Mouse (Mus musculus): ENCODE measurements around the gene Muc3. TPM values are rescaled to one million over a fixed set of nuclear protein-coding genes. Genes with fewer than 3 reads are reported as not detected.

Muc3 gene
- polyA plus RNA-seq, 1 experiment from 2014 or later: not detected

DNA sequence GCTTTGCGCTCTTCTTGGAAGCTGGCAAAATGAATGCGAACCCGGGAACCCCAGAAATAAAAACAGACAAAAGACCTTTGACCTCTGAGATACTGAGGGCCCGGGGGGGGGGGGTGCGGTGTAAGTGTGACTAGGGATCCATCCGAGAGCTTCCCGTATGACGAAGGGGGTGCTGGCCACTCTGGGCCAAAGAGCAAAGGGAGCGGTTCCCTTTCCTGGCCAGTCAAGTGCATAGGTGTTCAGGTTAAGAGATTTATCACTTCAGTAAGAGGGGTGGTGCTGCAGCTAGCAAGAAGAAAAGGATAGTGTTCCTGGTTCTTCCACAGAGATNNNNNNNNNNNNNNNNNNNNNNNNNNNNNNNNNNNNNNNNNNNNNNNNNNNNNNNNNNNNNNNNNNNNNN lies 16.9 kb upstream of the Muc3 start:
- 68% methylated on average over 9 of the region's 9 CpGs for WGBS
- Histone ChIP-seq H3K27ac (no peak overlapping the region), H3K4me3 (no peak overlapping the region), H3K9ac (no peak overlapping the region), H3K4me2 (no peak overlapping the region), H3K4me1 (replicated peaks) (no peaks in the 10 kb centered on the region), H3K27me3 (peaks cover 4% of the 10 kb centered on the region; the same call in 1 of the 2 replicates), H3K36me3 (no peaks in the 10 kb centered on the region), H3K9me3 (replicated peaks) (no peaks in the 10 kb centered on the region)
- ATAC-seq (replicated peaks; ENCODE audit: insufficient number of reproducible peaks, insufficient read depth, low FRiP score, low read depth): no peak

DNA sequence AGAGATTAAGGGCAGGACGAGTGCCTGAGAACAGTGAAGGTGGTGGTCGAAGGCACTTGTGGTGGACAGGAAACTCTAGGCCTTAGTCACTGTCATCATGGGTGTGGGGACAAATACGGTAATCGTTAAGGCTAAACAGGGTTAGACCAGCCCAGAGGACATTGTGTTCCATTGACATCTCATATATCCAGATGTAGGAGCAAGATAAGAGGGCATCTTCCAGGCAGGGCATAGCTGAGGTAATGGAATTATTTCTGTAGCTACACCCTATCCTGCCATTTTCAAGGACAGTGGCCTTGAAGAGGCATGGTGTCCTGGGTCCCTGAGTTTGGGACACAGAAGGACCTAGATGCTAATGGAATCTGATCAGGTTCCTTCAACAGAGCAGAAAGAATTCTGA lies 12.7 kb upstream of the Muc3 start:
- no peak overlapping the region for H3K27ac ChIP-seq
- no peak for ATAC-seq (replicated peaks; ENCODE audit: insufficient number of reproducible peaks, insufficient read depth, low FRiP score, low read depth)
- H3K36me3 ChIP-seq: no peaks in the 10 kb centered on the region
- H3K4me1 ChIP-seq (replicated peaks): no peaks in the 10 kb centered on the region
- no peak overlapping the region for H3K4me3 ChIP-seq
- H3K27me3 ChIP-seq: 0 out of 2 replicates have a peak, but pooled peaks cover 2% of the 10 kb centered on the region
- 66% methylated on average over 4 of the region's 4 CpGs for WGBS
- H3K9ac ChIP-seq: no peak overlapping the region
- no peak overlapping the region for H3K4me2 ChIP-seq
- H3K9me3 ChIP-seq (replicated peaks): no peaks in the 10 kb centered on the region

GRCm38 (mm10) chr5:137159461-137159860 lies 10.3 kb upstream of the Muc3 start:
- whole genome bisulfite sequencing: 26% methylated on average over 11 of the region's 11 CpGs
- Histone ChIP-seq H3K27ac (no peak overlapping the region), H3K9me3 (replicated peaks) (no peaks in the 10 kb centered on the region), H3K4me3 (no peak overlapping the region), H3K27me3 (no peaks in the 10 kb centered on the region), H3K4me1 (replicated peaks) (no peaks in the 10 kb centered on the region), H3K36me3 (no peaks in the 10 kb centered on the region), H3K9ac (no peak overlapping the region), H3K4me2 (no peak overlapping the region)
- no peak for ATAC-seq (replicated peaks; ENCODE audit: insufficient number of reproducible peaks, insufficient read depth, low FRiP score, low read depth)

- no peak for ATAC-seq (replicated peaks; ENCODE audit: insufficient number of reproducible peaks, insufficient read depth, low FRiP score, low read depth)
- 91% methylated on average over 5 of the region's 5 CpGs for WGBS
- no peak overlapping the region for H3K4me3 ChIP-seq
These were observed 4.2 kb upstream of the Muc3 start for GRCm38 (mm10) chr5:137153289-137153688.

GRCm38 (mm10) chr5:137152623-137153022 lies 3.5 kb upstream of the Muc3 start:
- Histone ChIP-seq H3K9me3 (replicated peaks) (peaks cover 4% of the 10 kb centered on the region; the same call in 1 of the 2 replicates), H3K36me3 (no peaks in the 10 kb centered on the region), H3K27me3 (no peaks in the 10 kb centered on the region), H3K4me1 (replicated peaks) (no peaks in the 10 kb centered on the region), H3K9ac (no peak overlapping the region), H3K4me3 (no peak overlapping the region), H3K27ac (no peak overlapping the region), H3K4me2 (no peak overlapping the region)
- ATAC-seq (replicated peaks; ENCODE audit: insufficient number of reproducible peaks, insufficient read depth, low FRiP score, low read depth): no peak; the same call in 1 of the 2 replicates
- 52% methylated on average over 2 of the region's 2 CpGs for WGBS

More at GRCm38 (mm10) chr5:137153289-137153688, 4.2 kb upstream of the Muc3 start:
- Histone ChIP-seq H3K9ac (no peak overlapping the region), H3K27ac (no peak overlapping the region), H3K4me1 (replicated peaks) (no peaks in the 10 kb centered on the region), H3K4me2 (no peak overlapping the region), H3K27me3 (no peaks in the 10 kb centered on the region), H3K9me3 (replicated peaks) (peaks cover 4% of the 10 kb centered on the region; the same call in 1 of the 2 replicates), H3K36me3 (no peaks in the 10 kb centered on the region)

DNA sequence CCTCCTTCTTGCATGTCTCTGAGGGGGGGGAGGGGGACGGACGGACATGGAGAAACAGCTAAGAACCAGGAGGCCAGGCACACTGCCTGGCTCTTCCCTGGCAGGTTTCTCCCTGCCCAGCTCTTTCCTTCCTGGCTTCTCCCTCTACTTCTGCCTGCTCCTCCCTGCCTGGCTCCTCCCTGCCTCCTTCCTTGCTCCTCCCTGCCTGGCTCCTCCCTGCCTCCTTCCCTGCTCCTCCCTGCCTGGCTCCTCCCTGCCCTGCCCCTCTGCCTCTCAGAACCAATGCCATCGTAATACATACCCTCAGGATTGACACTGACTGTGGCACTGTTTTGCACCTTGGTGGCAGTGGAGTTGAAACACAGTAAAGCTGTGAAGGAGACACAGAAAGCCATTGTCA lies 8.3 kb downstream of the Muc3 start:
- 14% methylated on average over 3 of the region's 3 CpGs for WGBS
- Histone ChIP-seq H3K4me2 (no peak overlapping the region), H3K4me3 (no peak overlapping the region), H3K9me3 (replicated peaks) (no peaks in the 10 kb centered on the region), H3K27ac (no peak overlapping the region), H3K4me1 (replicated peaks) (no peaks in the 10 kb centered on the region), H3K36me3 (no peaks in the 10 kb centered on the region), H3K27me3 (peaks cover 8% of the 10 kb centered on the region), H3K9ac (no peak overlapping the region)
- ATAC-seq (replicated peaks; ENCODE audit: insufficient number of reproducible peaks, insufficient read depth, low FRiP score, low read depth): no peak

- no peak overlapping the region for H3K4me2 ChIP-seq
- H3K27ac ChIP-seq: no peak overlapping the region
- H3K27me3 ChIP-seq: peaks cover 8% of the 10 kb centered on the region
- no peaks in the 10 kb centered on the region for H3K36me3 ChIP-seq
- no peaks in the 10 kb centered on the region for H3K9me3 ChIP-seq (replicated peaks)
- ATAC-seq (replicated peaks; ENCODE audit: insufficient number of reproducible peaks, insufficient read depth, low FRiP score, low read depth): no peak
- H3K4me3 ChIP-seq: no peak overlapping the region
- WGBS: 79% methylated on average over 10 of the region's 10 CpGs
- H3K9ac ChIP-seq: no peak overlapping the region
- H3K4me1 ChIP-seq (replicated peaks): no peaks in the 10 kb centered on the region
These were observed 10.1 kb downstream of the Muc3 start for GRCm38 (mm10) chr5:137138977-137139376.

DNA sequence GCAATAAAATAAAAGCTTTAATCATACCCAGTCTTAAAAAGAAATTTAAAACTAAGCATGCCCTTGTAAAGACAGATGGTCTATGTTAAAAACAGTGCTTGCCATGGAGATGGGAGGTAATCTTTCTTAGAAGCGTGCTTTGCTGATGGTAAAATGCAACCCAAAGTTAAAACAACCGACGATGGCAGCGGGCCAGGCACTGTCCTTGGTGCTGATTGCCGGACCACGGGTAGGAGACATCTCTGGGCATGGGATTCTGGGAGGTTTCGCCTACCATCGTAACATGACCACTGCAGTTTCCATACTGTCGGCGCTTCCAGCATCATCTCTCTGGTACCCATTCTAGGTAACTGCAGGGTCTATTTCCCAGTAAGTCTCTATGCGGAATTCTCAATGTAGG lies 14.2 kb downstream of the Muc3 start:
- 33% methylated on average over 11 of the region's 11 CpGs for WGBS
- Histone ChIP-seq H3K4me3 (no peak overlapping the region), H3K27me3 (peaks cover 17% of the 10 kb centered on the region), H3K4me2 (no peak overlapping the region), H3K4me1 (replicated peaks) (no peaks in the 10 kb centered on the region), H3K9ac (no peak overlapping the region), H3K27ac (no peak overlapping the region), H3K9me3 (replicated peaks) (no peaks in the 10 kb centered on the region), H3K36me3 (no peaks in the 10 kb centered on the region)
- no peak for ATAC-seq (replicated peaks; ENCODE audit: insufficient number of reproducible peaks, insufficient read depth, low FRiP score, low read depth)

GRCm38 (mm10) chr5:137131490-137131889 lies 17.6 kb downstream of the Muc3 start:
- Histone ChIP-seq H3K9me3 (replicated peaks) (no peaks in the 10 kb centered on the region), H3K4me1 (replicated peaks) (no peaks in the 10 kb centered on the region), H3K27ac (no peak overlapping the region), H3K4me2 (no peak overlapping the region), H3K36me3 (no peaks in the 10 kb centered on the region), H3K9ac (no peak overlapping the region), H3K4me3 (no peak overlapping the region), H3K27me3 (peaks cover 14% of the 10 kb centered on the region; the same call in 1 of the 2 replicates)
- WGBS: 0% methylated on average over 3 of the region's 3 CpGs
- ATAC-seq (replicated peaks; ENCODE audit: insufficient number of reproducible peaks, insufficient read depth, low FRiP score, low read depth): no peak

DNA sequence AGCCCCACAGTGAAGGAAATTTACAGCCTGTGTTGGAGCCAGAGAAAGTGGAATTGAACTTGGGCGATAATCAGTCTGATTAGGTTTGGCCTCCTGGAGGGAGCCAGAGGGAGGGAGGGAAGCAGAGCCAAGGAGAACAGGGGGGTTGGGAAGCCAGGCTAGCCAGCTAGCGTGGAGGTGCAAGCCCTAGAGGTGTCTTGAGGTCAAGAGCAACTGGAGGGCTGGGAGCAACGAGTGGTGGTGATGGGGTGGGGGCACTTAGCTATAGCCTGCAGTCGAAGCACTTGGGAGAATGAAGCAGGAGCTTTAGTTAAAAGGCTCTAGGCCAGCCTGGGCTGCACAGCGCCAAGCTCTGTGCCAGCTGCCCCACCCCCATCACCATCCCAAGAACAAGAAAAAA lies 19.8 kb downstream of the Muc3 start:
- Histone ChIP-seq H3K4me3 (no peak overlapping the region), H3K27ac (no peak overlapping the region), H3K4me2 (no peak overlapping the region), H3K36me3 (no peaks in the 10 kb centered on the region), H3K27me3 (0 out of 2 replicates have a peak, but pooled peaks cover 14% of the 10 kb centered on the region), H3K9ac (no peak overlapping the region), H3K4me1 (replicated peaks) (no peaks in the 10 kb centered on the region), H3K9me3 (replicated peaks) (no peaks in the 10 kb centered on the region)
- WGBS: 17% methylated on average over 5 of the region's 5 CpGs
- ATAC-seq (replicated peaks; ENCODE audit: insufficient number of reproducible peaks, insufficient read depth, low FRiP score, low read depth): no peak

DNA sequence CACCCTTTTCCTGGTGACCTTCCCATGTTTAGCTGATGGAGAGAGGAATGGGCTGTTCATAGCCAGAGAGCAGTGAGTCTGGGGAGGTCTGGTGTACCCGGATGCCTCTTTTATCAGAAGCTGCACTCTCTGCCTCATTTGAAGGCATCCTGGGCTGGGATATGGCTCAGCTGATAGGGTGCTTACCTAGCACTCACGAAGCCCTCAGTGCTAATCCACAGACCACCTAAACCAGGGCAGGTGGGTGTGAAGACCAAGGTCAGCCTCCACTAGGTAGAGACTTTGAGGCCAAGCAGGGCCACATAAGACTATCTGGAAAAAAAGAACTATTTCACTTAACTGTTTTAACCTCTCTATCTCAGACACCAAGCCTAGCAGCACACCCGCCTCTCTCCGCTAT lies 25.6 kb downstream of the Muc3 start:
- Histone ChIP-seq H3K27ac (no peak overlapping the region), H3K4me1 (replicated peaks) (0 out of 2 replicates have a peak, but pooled peaks cover 4% of the 10 kb centered on the region), H3K4me3 (no peak overlapping the region), H3K9ac (no peak overlapping the region), H3K9me3 (replicated peaks) (no peaks in the 10 kb centered on the region), H3K4me2 (no peak overlapping the region), H3K27me3 (no peaks in the 10 kb centered on the region), H3K36me3 (no peaks in the 10 kb centered on the region)
- WGBS: 64% methylated on average over 4 of the region's 4 CpGs
- ATAC-seq (replicated peaks; ENCODE audit: insufficient number of reproducible peaks, insufficient read depth, low FRiP score, low read depth): no peak

DNA sequence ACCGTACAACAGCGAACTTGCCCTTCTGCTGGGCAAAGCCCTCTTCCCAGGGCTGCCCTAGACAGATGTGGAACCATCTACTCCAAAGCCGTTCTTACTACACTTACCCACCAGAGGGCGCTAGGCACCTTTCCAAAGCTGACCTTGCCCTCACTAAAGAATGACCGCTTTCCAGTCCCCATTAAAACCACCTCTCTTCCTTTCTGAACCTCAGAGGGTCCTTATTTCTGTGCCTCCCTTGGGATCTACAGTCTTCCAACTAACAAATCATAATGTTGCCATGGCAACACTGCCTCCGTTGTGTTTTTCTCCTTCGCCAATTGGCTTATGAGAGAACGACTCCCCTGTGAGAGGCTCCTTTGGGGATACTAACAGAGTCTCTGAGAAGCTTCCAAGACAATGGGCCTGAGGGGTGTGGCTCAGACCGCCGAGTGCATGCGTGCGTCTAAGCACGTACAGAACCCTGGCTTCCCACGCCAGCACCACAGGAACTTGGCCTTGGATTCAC lies 26.4 kb downstream of the Muc3 start:
- no peaks in the 10 kb centered on the region for H3K27me3 ChIP-seq
- H3K4me1 ChIP-seq (replicated peaks): 0 out of 2 replicates have a peak, but pooled peaks cover 4% of the 10 kb centered on the region
- peak; percentile 69 for ATAC-seq (replicated peaks; ENCODE audit: insufficient number of reproducible peaks, insufficient read depth, low FRiP score, low read depth)
- 11% methylated on average over 14 of the region's 14 CpGs for WGBS
- no peak overlapping the region for H3K9ac ChIP-seq
- no peak overlapping the region for H3K4me3 ChIP-seq
- H3K36me3 ChIP-seq: no peaks in the 10 kb centered on the region
- H3K9me3 ChIP-seq (replicated peaks): no peaks in the 10 kb centered on the region
- no peak overlapping the region for H3K4me2 ChIP-seq
- H3K27ac ChIP-seq: no peak overlapping the region

Data from heart, embryonic 15.5 days (tissue).